Mouse (Mus musculus): Measurements from ENCODE around the gene Anxa6.
A peak's percentile ranks its signal among the peaks of the same experiment; 100 is the strongest.

The Anxa6 gene

DNA sequence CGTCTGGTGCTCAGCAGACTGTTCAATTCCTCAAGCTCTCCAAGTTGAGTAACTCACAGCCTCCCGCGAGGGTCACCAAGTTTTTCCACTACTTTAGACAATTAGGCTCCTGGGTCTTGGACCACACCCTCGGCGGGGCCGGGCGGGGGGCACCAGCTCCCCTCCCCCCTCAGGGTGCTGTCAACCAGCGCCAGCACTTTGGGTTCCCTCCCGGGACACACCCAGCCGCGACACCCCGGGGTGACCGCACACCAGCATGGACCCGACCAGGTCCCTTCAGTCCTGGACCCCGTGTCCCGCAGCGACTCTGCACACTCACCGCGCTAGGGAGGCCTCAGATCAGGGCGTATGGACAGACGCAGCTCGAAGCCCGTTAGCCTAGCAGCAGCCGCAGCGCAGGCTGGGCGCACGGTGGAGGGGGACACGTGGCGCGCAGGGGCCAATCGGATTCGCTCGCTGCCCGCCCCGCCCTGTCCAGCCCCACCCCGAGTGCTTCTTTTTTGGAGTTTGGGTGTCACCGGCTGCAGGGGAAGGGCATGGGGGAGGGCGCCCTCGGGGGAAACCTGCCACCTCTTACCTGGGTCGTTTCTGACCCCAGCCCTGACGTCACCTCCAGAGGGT is at the start of gene Anxa6:
TSS of gene Anxa6 (minus strand) at position 406 of the 621 bp plus-strand sequence.
- peak; percentile 78 to 87 for DNase-seq (ENCODE audit: low spot score in 2 of 2)

DNA sequence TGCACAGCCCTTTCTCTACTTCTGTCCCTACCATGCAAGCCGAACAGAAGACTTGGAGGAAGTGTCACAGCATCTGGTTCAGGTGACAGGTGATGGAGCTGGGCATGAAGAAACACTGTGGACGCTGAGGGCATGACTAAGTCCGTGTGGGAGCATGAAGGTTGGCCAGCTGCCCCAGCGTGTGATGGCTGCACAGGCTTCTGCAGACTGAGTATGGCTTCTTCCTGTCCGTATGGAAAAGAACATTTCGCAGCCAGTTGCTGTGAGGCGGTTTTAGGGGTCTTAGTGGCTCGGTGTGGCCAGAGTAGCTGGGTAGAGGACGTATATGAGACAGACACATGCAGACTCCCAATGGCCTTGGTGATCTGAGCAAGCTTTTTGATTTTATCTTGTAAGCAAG is 48.0 kb upstream of the Anxa6 start:
- DNase-seq (ENCODE audit: low spot score in 2 of 2), result no peak

DNA sequence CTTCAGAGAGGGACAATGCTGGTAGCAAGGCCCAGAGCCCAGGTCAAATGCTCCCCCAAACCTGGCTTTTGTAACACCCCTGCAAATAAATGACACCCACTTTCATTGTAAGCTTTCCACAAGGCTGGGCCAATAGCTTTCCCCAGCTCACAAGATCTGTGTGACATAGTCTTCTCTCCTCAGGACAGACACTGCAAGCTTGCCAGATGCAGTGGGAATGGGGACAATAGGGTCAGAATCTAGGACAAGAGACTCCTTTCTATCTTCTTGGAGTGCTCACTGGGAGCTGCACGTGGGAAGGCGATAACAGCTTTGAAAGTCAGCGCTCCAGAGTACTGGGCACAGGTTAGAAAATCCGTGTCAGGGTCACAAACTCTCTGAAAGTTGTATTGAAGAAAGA is 45.9 kb upstream of the Anxa6 start:
- no peak for DNase-seq (ENCODE audit: low spot score in 2 of 2)

DNA sequence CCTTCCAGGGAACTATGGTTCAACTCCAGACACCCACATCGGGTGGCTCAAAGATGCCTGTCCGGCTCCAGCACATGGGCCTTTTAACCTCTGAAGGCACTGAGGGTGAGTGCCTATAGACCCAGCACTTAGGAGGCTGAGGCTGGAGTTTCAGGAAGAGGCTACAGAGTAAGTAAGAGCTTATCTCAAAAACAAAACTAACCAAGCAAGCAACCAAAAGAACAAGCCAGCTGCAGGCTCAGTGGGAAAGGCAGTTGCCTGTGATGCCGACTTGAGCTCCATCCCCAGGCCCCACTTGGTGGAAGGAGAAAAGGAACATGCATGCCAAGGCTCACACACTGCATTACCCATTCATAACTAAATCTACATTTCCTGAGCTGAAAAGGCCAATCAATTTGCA is 45.3 kb upstream of the Anxa6 start:
- no peak for DNase-seq (ENCODE audit: low spot score in 2 of 2)

DNA sequence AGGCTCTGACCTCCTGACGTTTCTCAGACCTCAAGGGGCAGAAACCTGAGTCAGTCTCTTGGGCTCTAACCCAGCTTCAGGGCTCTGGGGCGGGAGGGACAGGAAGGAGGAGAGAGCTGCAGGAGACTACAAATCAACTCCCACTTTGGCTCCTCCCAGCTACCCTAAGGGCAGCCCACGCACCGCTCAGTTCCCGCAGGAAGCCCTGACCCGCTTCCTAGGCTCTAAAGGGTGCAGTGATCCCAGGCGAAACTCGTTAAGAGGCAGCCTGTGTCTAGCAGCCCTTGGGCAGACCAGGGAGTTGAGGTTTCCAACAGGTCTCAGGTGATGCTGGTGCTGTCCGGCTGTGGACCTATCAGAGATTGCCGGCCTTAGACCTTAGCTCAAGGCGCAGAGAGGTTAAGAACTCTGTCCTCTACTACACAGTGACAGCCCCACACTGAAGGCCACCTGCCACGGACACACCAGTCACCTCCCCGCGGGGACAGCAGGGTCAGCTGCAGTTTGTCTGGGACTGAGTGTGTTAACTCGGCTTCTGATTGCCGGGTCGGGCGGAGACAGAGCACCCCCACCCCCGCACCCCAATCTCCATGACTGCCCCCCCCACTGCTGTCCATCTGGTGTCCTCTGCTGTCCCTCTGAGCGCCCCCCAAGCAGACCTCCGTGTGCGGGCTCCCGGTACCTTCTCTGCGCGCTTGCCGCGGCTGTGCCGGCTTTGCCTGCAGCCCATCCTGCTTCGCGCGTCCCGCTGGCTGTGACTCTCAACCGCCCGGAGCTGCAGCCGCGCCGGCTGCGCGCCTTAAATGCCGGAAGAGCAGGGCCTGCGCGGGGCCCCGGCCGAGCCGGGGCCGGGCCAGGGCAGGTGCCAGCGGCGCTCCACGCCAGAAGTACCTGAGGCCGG is 44.3 kb upstream of the Anxa6 start, which contains the start of gene Ccdc69:
TSS of gene Ccdc69 (minus strand) at position 801 of the 901 bp plus-strand sequence.
- peak; percentile 47 to 81 for DNase-seq (ENCODE audit: low spot score in 2 of 2)

DNA sequence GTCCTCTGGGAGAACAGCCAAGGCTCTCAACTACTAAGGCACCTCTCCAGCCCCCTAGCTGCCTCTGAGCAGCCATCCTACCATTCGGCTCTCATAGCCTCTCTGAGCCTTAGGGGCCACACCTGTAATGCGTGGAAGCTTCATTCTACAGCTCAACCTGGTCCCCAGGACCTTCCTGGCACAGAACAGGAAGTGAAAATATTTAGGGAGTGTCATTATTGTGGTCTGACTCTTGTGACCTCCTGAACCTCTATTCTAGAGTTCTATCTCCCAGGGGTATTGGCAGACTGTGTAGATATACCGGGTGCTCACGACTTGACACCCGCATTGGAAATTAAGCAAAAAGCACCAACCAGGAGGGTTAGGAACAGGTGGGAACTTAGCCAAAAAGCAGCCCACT is 43.0 kb upstream of the Anxa6 start:
- DNase-seq (ENCODE audit: low spot score in 2 of 2), result no peak

DNA sequence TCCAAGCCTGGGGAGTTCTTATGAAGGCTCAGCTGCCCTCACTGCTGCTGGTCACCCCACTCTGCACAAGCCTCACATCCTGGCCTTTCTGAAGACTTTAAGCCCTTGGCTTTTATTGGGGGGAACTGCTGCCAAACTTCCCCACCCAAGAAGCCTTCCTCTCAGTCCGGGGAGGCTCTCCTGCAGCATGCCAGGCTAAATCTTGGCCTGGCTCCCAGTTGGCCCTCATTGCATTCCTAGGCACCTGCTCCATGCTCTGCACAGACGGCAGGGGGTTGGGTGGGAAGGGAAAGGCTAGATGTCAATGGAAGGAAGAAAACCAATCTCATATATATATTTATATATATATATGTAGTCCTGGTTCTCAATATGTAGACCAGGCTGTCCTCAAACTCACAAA is 42.4 kb upstream of the Anxa6 start:
- DNase-seq (ENCODE audit: low spot score in 2 of 2), result no peak

DNA sequence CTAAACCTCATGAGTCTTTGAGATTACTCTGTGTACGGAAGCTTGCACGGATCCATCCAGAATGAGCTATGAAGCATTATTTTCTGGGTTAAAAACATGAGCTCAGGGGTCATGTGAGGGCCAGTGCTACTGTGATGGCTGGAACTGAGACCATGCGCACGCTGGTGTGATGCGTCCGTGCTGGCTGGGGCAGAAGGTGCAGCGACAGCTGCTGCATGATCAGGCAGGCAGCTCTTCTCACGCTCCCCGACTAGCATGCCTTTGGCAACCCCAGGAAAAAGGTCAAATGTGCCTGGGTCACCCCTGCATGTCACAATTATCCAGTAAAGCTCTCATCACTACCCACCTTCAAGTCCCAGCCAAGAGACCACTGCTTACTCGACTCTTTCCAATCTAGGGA is 39.9 kb upstream of the Anxa6 start:
- DNase-seq (ENCODE audit: low spot score in 2 of 2), result no peak

DNA sequence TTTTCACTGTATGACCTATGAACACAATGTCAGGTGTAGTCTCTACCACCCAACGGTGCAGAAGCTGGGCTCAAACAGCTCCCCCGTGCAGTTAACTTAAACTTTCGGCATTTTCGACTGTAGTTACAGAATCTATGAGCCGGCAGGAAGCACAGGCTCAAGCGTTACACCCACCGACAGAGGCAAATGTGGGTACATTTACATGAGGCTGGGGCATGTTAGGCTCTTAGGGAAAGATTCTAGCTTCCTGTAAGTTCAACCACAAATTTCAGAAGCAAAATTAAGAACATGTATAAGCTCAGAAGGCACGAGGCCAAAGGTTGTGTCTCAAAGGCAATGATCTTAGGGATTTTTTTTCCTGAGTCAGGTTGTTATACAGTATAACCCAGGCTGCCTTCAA is 39.2 kb upstream of the Anxa6 start:
- DNase-seq (ENCODE audit: low spot score in 2 of 2), result peak in 1 of 2 experiments; percentile 23

DNA sequence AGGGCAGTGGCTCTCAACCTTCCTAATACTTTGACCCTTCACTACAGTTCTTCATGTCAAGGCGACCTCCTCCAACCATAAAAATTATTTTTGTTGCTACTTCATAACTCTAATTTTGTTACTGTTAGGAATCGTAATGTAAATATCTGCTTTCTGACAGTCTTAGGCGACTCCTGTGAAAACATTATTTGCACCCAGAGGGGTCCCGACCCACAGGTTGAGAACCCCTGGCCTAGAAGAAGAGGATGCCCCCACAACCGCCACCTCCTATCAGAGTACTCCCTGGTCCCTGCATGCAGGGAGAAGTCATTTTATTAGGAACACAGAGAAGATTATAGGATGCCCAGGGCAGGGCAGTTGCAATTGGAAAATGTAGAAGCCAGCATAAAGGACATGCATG is 38.1 kb upstream of the Anxa6 start:
- DNase-seq (ENCODE audit: low spot score in 2 of 2), result no peak

DNA sequence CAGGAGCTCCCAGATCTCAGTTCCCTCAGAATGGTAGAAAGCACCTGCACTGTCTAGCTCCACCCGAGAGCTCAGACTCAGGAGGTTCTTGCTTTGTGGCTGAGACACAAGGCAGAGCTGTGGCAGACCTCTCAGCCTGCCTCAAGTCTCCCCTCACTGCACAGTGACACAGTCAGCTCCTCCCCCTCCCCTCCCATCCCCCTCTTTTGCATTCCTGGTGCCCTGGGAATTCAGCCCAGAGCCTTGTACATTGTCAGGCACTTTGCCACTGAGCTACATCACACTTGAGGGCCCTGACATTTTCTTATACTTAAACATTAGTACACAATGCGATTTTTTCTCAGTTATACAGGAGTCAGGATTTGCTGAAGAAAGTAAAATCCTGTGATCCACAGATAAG is 35.8 kb upstream of the Anxa6 start:
- DNase-seq (ENCODE audit: low spot score in 2 of 2), result no peak

DNA sequence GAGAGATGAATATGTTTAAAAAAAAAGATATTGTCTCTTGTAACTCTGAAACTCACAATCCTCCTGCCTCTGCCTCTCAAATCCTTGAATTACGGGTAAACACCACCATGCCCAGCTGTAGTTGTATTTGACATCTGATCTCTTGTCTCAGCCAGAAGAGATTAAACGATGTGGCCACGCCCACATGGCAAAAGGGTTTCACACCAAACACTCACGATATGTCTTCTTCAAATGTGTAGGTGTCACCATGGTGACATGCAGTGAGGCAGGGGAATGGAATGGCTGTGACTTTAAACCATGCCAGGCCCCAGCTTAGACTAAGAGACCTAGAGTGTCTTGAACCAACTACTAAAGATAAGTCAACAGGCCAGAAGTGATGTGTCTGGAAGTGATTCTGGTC is 33.7 kb upstream of the Anxa6 start:
- no peak for DNase-seq (ENCODE audit: low spot score in 2 of 2)

DNA sequence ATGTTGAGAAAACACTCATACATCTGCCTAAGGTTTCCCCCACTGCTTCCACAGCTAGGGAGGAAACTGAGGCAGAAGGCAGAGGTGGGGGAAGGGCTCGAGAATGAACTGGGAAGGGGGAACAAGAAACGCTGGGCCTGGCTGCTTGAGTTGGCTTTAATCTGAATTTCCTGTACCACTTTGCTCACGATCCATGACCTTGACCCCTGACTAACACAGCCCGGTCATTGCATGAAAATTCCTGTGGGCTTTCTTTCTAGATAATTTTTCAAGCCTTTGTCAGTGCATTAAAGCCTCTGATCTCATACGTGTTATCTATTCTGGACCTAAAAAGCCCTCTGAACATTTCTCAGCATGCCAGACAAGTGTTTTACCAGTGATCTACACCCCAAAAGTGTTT is 29.6 kb upstream of the Anxa6 start:
- no peak for DNase-seq (ENCODE audit: low spot score in 2 of 2)

DNA sequence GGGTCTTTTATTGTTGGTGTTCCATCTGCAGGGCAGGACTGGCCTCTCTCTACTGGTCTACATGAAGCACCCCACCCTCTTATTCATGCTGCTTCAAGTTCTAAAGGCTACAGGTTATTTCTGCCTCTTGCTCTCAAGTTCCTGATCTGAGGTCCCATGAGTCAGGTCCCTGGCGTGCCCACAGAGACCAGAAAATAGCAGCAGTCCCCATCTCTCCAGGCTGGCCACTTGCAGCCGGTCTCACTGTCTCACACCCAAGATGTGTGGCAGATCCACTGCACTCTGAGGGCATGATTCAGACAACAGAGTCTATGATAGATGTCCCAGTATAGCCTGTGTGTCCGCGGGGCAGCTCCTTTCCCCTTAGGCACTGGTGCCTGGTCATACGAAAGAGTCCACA is 27.6 kb upstream of the Anxa6 start:
- DNase-seq (ENCODE audit: low spot score in 2 of 2), result no peak

DNA sequence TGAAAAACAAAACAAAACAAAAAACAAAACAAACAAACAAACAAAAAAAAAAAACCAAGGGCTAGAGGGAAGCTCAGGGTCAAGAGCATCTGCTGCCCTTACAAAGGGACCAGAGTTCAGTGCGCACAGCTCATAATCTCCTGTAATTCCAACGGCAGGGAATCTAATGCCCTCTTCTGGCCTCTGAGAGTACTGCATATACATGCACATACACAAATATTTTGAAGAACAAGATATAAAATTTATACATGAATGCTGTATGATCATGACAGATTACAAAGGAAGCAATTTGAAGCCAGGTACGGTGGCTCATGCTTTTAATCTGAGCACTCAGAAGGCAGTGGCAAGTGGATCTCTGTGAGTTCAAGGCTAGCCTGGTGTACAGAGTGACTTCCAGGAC is 24.3 kb upstream of the Anxa6 start:
- DNase-seq (ENCODE audit: low spot score in 2 of 2), result no peak

DNA sequence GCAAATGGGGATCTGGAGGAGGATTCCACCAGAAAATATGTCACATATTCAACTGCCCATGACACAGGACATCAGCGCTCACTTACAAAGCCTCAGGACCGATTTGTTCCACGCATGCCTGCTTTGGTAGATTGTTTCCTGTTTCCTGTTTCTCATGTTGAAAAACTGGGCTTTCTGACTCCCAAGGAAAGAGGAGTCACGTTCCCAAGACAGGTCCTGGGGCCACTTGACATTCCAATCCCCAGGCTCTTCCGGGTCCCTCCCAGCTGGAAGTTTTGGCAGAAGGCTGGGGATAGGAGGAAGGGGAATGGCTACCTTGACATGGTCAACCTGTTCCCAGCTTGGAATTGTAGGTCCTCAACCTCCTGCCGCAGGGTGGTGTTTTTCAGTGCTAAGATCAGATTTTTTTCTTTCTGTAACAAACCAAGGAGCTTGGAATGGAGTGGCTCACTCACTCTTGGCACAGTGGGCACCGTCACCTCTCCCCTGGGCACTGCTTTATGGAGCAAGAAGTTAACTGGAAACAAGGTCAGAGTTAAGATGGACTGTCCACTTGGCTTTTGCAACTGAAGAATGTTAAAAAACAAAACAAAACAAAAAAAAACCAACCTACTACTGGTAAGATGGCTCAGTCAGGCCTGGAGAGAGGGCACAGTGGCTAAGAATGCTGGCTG is 17.7 kb upstream of the Anxa6 start:
- no peak for DNase-seq (ENCODE audit: low spot score in 2 of 2)

DNA sequence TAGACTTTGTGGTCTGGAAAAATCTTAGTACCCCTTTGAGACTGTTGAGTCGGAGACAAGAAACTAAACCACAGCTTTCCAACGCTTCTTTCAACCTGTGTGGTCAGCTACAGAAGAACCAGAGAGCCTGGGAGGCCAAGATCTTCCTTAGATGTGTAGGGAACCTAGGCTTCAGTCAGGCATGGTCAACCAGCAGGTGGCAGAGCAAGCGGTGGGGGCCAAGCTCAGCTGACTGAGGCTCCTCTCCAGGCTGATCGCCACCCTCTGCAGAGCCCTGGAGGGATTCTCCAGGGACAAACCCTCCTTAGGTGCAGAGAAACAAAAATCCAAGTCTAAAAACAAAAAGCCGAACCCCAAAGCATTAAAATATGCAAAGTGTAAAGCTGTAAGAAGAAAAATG is 13.4 kb upstream of the Anxa6 start:
- DNase-seq (ENCODE audit: low spot score in 2 of 2), result peak; percentile 55 to 71

DNA sequence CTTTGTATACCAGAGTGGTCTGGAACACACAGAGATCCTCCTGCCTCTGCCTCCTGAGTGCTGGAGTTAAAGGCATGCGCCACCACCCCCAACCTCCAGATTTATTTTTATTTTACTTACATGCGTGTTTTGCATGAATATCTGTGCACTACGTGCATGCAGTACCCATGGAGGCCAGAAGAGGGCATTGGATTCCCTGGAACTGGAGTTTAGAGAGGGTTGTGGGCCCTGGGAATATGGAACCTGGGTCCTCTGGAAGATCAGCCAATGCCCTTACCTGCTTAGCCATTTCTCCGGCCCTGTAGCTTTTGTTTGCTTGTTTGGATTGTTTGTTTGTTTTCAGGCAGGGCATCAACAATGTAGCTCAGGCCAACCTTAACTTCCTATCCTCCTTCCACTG is 8.1 kb upstream of the Anxa6 start:
- DNase-seq (ENCODE audit: low spot score in 2 of 2), result no peak

DNA sequence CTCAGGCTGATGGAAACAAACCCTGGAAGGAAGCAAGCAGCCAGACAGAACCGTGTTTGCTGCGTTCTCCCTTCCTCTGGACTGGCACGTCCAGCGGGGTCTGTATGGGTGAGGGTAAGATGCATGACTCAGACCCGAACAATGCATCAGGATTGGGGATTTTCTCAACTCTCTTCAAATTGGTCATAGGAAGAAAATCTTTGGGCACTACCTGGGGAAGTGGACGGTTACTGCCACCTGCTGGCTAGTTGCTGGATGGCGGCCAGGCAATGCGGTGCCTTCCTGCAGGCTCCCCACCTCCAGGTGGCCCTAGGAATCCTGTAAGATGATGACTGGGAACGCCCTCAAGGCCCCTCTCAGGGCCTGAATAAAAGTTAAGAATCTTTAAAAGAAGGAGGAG is 6.3 kb upstream of the Anxa6 start:
- peak; percentile 68 to 89 for DNase-seq (ENCODE audit: low spot score in 2 of 2)

DNA sequence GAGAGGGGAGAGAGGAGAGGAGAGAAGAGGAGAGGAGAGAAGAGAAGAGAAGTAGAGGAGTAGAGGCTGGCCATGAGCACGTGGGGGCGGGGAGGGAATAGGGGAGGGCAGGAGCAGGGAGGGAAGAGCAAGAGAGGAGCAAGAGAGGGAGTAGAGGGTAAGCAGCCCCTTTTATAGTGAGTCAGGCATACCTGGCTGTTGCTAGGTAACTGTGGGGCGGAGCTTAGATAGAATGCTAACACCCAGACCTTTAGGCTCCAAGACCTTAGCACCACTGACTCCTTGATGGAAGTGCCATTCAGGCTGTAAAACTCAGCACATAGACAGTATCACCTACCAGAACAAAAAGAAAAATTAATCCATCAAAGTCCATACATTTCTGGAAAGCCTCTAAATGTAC is 3.4 kb upstream of the Anxa6 start:
- no peak for DNase-seq (ENCODE audit: low spot score in 2 of 2)

DNA sequence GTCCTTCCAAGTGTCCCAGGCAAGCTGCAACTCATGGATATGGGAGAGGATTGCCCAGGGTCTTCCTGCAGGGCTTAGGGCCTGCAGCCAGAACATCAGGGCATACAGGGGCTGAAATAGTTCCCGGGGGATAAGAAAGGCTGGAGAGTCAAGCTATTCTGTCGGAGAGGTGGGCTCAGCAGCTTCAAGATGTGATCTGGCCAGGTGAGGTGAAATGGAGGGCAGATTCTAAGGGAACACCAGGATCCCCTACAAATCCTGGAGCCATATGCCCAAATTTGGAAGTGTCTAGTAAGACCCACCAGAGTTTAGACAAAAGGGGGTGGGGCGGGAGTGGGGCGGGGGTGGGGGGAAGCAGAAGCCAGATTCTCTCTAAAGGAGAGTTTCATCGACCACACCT is 959 bp downstream of the Anxa6 start:
- no peak for DNase-seq (ENCODE audit: low spot score in 2 of 2)

DNA sequence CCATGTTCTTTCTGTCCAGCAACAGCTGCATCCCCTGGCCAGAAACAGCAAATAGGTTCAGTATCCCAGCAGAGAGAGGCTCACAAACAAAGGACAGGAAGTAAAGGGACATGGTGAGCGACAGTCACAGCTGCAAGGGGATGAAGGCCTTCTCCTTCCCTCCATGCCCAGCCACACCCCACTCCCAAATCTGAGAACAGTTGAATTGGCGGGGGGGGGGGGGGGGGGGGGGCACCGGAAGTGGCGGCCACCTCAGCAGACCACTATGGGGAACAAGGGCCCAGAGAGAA is 1.3 kb downstream of the Anxa6 start:
- no peak for DNase-seq (ENCODE audit: low spot score in 2 of 2)
